Mouse (Mus musculus) retina, embryonic 14.5 days (tissue): ENCODE results near the gene Soga1.

Experiments
- DNase-seq: peaks from one replicate; pipeline ENCODE4 v3.0.0-alpha.2; 2015; ENCODE audit warnings: low spot score

Gene Soga1

DNA sequence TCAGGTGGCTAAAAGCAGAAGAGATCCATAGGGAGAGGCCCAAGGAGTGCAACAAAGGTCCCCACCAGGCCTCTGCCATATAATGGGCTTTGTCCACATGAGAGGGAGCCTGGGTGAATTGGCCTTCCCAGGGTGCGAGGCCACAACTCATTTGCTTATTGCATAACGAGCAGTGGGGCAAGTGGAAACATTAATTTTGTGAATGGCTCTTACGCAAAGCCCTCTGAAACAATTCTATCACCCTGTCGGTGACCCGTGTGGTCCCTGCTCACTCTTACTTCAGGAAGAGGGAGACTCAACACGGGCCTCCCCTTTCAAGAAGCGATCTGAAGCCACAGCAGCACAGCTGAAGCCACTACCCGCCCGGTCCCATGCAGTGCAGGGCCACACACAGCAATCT lies 41.8 kb downstream of the Soga1 start:
- DNase-seq = no peak

DNA sequence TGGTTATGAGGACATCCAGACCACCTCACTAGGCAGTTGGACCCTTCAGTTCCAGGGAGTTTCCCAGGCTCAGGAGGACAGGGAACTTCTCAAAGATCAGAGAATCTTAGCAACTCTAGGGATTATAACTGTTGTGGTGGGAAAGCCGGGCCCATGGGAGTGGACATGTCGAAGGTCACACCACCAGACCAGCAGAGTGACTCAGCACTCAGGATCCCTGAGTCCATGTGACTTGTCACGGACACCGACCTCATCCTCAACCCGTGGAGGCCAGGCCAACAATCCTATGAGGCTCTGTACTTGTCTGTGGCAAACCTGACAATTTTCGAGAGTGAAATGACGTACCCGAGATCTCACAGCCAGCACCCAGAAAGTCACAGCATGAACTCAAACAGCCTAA lies 42.7 kb downstream of the Soga1 start:
- DNase-seq = no peak

DNA sequence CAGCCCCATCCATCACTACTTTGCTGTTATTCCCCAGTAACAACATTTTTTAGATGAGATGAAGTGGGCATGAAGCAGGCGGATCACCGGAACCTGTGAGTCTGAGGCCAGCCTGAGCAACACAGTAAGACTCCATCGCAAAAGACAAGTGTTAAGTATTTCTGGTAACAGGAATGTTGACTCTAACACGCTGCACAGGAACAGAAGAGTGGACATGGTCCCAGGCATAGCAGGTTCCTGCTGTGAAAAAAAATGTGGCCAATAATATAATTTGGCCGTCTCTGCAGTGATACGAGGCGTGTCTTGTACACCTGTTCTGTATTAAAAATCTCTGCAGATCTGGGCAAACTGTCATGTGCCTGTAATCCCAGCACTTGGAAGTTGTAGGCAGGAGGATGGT lies 43.7 kb downstream of the Soga1 start:
- no peak for DNase-seq

DNA sequence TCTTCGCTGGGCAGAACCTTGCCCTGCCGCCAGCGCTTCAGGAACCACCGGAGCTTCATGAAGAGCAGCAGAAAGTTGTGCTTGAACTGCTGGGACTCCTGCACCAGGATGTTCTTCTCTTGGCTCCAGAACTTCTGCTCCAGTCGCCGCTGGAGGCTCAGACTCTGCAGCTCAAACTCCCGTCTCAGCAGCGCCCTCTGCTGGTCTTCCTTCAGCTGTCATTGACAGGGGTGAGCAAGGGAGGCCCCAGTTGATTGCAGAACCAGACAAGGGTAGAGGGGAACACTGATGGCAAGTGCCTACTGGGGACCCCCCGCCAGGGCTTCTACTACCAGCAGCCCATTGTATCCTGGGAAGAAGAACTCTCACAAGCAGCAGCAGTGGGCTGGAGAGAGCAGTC lies 48.2 kb downstream of the Soga1 start:
- peak; percentile 92 for DNase-seq

DNA sequence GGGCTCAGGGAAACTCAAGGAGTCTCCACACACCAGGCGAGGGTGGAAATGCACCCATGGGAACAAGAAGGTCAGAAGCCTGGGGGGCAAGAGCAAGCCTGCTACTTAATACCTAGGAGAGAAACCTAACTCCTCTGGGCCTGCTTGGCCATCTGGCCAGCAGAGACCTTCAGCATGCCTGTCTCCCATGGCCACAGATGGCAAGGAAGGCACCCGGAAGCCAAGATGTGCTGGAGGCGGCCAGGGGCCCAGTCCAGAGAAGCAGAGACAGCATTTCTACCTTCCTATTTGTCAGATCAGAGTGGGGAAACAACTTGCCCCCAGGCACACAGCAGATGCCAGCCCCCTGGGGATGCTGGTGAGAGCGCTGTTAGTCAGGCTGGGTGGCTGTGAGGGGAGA lies 50.8 kb downstream of the Soga1 start:
- DNase-seq = no peak

DNA sequence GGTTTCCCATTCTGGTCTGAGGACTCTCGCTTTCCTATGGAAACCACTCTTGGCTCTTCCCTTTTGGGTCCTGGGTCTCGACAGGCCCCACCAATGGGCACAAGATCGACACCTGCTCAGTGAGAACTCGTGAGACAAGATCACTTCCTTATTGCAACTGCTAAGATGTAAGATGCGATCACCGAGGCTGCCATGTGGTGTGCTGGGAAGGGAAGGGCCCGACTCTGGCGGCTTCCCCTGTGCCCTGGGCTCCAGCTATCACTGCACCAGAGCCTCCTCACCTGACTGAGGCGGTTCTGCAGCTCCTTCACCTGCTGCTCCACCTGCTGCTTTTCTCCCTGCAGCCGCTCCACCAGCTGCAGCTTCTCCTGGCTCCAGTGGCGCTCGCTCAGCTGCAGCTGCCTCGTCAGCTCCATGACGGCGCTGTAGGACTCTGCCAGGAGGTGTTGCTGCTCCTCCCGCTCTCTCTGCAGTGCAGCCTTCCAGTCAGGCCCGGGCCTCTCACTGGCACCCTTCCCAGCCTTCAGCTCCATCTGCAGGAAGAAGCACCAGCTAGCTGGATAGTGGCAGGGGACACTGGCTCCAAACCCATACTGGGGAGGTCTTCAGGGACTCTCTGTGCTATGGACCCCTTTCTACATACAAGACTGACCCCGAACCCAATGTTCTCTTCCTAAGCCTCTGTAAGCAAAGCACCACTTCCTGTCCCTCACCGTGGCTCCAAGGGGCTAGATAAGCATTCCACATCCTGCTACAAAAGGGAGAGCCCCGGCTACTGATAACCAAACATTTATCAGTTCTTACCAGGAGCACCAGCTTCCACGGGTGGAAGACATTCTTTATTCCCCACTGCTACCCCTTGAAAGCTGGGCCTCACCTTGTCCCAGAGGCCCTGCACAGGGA lies 51.7 kb downstream of the Soga1 start:
- DNase-seq = no peak

DNA sequence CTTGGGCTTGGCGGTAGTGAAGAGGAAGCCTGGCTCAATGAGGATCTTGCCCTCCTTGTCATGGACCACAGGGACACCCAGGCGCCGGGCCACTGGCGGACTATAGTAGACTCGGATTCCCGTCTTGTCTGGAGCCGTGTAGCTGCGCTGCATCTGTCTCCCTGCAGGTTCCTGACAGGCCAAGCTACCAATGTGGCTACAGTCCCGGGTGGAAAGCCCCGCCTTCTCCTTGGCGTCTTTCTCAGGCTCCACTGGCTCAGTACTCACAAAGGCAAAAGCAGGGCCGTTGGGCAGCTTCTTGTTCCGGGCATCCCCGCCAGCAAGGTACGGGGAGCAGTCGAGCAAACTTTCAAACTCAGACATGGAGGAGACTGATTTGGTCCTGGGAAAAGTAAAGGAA lies 57.9 kb downstream of the Soga1 start:
- no peak for DNase-seq

DNA sequence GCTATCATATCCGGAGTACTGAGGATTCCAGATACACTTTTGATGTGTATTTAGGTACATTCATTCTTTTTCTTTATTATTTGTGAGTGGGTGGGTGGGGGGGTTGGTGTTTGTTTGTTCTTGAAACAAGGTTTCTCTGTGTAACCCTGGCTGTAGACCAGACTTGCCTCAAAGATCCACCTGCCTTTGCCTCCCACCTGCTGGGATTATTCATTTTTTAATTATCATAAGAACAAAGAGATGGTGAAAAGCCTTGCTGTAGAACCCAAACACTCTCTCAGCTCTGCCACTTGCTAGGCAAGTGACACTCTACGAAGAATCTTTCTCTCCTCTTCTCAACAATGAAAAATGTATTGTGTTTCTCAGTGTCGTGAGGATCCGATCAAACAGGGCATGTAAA lies 59.8 kb downstream of the Soga1 start:
- no peak for DNase-seq

DNA sequence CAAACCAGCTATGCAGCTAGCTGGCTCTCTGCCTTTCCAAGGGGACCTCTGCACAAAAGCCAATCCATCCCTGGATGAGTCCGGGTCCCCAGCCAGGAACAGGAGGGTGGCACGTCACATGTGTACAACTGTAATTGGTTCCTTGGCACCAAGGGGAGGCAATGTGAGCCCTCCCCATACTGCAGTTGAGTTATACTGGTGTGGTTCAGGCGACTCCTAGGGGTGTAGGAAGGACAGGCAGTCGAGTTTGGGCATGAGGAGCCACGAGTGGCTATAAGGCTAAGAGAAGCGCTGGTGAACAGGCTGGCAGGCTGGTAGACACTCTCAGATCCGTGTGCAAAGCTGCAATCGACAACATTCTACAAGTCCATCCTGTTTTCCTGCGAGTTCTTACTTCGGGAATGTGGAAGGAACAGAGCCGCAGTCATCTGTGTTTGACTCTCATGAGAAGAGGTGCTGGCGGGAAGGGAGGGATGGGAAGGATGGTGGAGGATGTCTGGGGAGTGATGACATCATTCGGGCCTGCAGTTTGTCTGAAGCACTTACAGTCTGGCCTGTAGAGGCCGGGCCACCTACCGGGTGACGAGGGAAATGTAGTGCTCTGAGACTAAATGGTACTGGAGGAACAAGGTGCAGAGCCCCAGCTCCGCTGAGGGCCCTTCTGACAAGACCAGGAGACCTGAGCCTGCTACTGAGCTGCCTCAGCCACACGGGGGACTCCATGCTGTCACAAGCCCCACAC lies 62.4 kb downstream of the Soga1 start:
- no peak for DNase-seq

DNA sequence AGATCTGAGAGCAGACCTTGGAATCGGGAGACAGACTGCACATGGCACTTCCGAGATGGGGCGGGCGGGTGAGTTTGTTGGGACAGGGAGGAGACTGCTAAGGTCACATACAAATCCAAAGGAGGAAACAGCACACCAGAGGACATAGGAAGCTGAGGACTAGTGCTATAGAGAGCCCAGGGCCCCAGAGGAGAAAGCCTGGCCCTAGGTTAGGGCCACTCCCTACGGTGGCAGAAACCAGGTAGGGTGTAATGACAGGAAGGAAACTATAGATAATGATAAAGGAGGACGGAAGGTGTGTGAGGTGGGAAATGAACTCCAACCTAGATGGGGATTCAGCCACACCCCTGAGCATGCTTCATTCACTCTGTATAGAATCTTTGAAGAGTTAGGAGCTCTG lies 66.7 kb downstream of the Soga1 start:
- DNase-seq = no peak

DNA sequence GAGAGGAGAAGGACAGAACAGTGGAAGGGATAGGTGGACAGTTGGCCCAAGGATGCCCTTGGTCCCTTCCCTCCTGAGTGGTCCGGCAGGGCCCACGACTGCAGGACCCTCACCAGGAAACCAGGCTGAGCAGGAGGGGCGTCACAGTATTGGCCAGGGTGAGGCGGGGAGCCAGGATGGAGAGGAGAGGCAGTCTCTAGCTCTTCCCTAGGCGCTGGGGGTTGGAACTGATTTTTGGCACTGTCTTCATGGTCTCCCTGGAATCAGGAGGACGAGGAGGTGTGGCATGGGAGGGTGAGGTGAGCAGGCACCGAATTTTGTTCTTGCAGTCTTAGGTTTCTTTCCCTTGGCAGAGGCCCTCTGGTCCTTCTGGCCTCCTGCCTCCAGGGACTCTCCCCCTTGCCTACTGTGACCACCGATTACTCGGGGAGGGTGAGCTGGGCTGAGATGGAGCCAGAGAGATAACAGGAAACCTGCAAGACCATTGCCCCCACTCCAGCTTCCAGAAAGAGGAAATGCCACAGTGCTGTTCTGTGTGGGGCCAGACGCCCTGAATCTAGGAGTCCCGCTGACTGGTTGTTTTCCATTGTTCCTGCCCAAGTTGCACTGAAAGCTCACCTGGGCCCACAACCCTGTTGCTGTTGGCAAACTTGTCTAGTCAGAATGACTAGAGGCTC lies 68.3 kb downstream of the Soga1 start:
- DNase-seq = no peak

DNA sequence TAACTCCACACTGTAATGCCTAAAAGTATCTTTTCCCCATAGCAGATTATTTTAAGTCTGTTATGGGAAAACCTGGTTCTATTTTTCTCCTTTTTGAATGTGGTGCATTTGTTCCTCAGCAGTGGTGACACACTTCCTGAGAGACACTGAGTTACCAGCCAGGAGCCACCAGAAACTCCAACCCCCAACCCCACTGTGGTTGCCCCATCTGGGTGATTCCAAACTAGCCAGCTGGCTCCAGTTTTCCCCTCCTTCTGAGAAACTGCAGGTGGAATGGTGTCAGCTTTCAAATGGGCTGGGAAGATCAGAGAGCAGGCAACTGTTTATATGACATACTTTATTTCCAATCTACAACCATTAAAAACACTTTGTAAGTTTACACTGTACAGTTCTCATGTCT lies 68.9 kb downstream of the Soga1 start:
- no peak for DNase-seq

DNA sequence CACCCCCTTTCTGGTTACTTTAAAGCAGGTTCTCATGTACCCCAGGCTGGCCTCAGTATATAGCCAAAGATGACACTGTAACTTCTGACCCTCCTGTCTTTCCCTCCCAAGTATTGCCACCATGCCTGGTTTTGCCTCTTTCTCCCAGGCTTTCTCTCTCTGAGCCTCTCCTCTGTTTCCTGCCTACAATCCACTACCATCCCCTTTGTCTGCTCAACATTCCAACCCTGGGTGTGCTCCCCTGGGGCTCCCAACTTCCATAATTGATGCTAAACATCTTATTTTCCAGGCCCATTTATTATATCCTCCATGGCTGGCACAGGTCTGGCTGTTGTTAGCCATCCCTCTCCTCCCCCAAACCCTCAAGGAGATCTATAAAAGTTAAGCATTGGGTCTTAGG lies 70.5 kb downstream of the Soga1 start:
- DNase-seq = no peak

DNA sequence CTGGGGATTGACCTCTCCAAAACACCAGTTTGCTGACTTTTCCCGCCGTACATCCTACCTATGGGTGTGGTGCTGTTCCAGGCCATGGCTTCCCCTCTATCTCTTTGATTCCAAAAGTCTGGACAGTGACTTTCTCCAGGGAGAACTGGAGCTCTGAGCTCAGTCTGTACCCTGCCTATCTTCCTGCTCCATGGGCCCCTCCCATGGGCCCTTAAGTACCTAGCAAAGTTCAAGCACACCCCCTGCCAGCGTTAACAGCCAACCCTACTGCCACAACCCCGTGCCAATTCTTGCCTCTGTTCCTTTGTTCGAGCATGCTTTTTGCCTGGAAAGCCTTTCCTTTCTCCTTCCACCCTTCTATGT lies 71.8 kb downstream of the Soga1 start:
- DNase-seq = no peak

DNA sequence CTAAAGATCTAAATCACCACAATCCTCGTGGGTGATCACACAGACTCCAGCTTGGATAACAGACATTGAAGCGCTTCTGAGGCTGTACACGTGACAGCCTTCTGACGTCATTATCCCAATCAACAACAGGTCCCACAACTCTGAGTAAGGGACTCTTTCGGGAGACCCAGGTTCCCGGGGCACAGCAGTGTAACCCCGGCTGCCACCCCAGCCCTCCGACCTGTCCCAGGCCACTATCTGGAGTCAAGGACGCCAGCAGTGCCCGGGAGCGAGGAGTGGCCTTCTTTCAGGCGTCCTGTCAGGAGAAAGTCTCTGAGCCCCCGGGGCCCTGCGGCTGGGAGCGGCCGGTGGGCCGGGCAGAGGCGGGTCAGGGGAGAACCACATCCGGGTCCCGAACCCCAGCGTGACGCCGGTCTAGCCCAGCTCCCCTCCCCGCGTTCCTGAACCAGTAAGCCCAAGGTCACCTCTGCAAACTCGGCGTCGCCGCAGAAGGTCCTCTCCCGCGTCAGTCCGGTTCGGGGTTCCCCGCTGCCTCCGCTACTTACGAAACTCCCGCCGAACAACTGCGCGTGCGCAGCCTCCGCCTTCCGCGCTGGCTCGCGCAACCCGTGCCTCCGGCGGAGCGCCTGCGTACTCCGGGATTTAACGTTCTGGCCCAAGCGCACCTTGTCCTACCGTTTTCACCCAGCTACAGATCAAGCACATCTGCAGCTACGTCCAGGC lies 72.4 kb downstream of the Soga1 start, which contains the start of gene Dsn1:
Gene Dsn1 (minus strand): TSS at position 644 of the 723 bp plus-strand sequence.
- DNase-seq = peak; percentile 88

DNA sequence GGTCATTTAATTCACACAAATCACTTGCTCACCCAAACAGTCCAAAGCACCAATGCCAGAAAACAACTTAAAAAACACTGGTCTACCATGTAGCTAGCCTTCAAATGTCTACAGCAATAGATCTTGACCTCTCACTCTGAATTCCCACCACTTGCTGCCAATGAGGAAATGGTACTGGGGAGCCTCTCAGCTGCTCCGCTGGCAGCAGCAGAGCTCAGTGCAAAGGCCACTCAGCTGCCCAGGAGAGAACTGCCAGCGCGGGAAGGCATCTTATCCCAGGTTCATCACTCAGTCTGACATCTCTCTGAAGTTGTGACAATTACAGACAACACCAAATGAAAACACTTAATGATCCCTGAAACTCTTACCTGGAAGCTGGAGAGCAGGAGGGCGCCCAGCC lies 76.7 kb downstream of the Soga1 start:
- DNase-seq = no peak

DNA sequence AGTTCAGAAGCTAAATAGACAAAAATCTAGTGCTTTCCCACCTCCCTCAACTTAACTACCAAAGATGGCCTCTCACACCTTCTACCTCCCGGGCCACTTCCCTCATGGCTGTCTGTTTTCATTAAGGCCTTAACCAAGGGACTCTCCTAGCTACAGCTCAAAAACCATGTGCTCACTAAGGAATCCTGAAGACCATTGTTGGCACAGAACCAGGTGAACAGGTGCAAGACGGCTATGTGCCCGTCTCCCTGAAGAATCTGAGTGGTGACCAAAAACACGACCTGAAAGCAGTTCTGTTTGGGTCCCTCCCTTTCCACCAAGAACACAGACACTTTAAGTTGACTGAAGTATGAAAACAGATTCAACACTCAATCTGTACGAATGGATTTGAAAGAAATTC lies 80.8 kb downstream of the Soga1 start:
- no peak for DNase-seq

DNA sequence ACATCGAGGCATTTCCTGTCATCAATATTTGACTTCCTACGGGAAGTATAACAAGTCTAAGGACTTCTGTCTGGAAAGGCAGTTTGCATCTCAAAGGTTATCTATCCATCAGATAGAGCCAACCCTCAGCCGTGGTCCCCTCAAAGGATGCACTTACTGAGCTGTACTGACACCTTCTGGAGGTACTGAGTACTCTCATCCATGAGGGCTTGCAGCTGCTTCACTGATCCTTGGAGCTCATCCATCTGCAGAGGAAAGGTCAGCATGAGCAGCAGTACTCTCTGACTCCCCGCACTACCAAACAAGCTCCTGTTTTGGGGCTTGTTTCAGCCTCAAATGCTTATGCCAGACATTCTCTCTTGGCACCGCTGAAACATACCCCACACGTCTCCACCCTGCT lies 82.5 kb downstream of the Soga1 start:
- DNase-seq = peak; percentile 72

DNA sequence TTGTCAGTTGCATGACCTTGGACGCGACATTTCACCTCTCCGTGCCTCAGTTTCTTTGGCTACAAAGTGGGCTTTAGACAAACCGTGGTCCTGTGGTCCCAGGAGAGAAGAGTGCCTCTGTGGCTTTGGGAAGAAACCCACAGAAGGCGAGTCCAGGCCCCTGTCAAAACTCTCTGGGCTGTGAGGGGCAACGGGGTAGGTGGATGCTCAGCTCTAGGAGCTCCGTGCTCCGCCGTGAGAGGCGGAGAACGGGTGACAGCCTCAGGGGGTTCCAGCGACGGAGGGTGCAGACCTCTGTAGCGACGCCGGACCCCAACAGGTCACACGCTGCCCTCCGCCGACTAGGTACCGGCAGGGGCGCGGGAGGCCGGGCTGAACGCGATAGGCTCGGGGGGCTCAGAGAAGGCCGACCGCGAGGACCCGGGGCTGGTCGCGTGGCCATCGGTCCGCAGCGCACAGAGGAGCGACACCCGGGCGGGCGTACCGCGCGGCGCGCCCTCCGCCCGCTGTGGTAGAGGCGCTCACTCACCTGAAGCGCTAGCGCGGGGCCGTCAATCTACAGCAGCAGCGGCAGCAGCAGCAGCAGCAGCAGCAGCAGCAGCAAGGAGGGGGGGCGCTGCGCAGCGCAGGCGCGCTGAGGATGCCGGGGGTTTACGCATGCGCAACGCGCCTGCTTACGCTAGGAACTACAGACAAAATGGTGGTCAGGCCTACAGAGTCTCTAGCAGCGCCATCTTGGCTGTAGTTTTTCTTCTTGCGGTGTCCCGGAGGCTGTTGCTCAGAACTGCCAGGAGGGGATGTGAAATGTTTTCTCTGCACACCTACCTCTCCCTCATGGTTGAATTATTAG lies 87.4 kb downstream of the Soga1 start, which contains the start of gene Ndrg3:
Gene Ndrg3 (minus strand): TSS at position 587 of the 850 bp plus-strand sequence.
- peak; percentile 99 for DNase-seq

DNA sequence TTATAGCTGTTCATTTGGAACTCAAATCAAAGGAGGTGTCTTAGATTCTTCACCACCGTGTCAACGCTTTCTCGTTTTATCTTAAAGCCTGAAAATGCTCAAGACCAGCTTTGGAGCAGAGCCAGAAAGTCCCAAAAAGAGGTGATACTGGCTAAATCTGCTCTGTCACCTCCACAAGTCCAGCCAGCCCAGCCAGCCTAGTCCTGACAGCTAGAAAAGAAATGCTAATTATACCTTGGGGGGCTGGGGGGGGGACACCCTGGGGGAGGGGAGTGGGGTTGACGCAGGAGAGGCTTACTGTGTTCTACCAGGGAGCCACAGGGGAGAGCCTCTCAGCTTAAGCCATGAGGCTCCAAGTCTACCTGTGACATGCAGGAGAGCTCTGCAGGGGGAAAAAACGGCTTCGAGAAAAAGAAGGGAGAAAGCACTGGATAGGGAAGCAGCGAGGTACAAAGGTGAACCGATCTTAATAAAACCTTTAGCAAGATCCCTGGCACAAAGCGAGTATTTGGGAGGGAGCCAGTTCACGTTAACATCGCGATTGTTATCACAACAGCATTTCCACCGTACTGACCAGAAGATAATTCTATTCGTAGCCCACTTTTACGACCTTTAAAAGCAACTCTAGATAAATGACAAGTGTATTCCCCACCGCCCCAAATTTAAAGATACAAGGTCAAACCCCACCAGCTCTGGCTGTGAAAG lies 88.2 kb downstream of the Soga1 start:
- DNase-seq = peak; percentile 32

DNA sequence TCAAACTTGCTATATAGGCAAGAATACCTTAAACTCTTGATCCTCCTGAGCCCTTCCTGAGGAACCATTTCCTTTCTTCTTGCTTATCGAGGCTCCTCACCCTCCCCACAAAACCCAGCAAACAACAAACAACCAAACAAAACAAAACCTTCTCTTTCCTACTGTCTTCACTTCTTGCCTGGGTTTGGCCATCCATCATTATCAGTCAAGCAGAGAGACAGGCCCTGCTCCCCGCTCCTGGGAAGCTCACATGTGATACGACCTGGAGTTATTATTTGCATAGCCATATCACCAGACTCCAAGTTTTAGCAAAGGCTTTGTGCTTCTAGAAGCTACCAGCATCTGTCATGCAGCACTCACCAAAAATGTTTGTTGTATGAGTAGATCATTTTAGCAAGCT lies 91.7 kb downstream of the Soga1 start:
- no peak for DNase-seq
